22 mouse cellular contexts compared by ENCODE assay signal in the genomic region with DNA sequence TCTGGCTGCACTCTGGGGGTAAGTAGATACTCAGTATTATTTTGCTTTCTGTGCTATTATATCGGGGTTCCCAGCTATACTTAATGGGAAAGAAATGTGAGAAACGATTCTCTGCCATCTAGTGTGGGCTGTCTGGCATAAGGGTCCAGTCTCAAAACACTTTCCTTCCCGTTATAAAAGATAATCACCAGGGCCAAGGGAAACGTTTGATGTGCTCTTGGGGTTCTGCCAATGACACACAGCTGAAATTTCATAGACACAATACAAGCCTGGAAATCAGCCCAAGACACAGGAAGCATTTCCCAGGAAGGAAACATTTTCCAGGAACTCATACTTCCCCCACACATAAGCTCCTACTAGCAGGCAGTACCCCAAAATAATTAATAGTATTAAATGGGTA.
DNase-seq lines count a peak whose midpoint lies in the region; ATAC-seq and TF ChIP-seq lines count a peak whose summit lies in the region.
"Had no signal": no experiment of that assay in that cellular context is flagged by ENCODE, and none has a peak within 500 bp of the region (broad histone marks: within the 10 kb centered on the region; RNA-seq: fewer than 3 reads in every experiment).

No protein-coding gene starts in this region.

- no peak overlapping the region for H3K27ac ChIP-seq in lung, embryonic 14.5 days (ENCODE audit: low read depth)
- H3K27ac ChIP-seq: embryonic facial prominence, embryonic 12.5 days; forebrain, embryonic 13.5 days; left cerebral cortex, adult 2 months; limb, embryonic 10.5 days; stomach, embryonic 15.5 days had no signal

- no peaks in the 10 kb centered on the region for H3K9me3 ChIP-seq in lung, embryonic 14.5 days (ENCODE audit: low read depth, low read length)
- H3K9me3 ChIP-seq: embryonic facial prominence, embryonic 12.5 days; forebrain, embryonic 13.5 days; heart, embryonic 12.5 days; limb, embryonic 10.5 days; stomach, embryonic 15.5 days had no signal

- no peak overlapping the region for H3K4me2 ChIP-seq in lung, embryonic 14.5 days
- H3K4me2 ChIP-seq: embryonic facial prominence, embryonic 12.5 days; forebrain, embryonic 13.5 days; heart, embryonic 12.5 days; stomach, embryonic 15.5 days had no signal

- no peaks in the 10 kb centered on the region for H3K36me3 ChIP-seq in lung, embryonic 14.5 days (ENCODE audit: insufficient read depth)
- H3K36me3 ChIP-seq: embryonic facial prominence, embryonic 12.5 days; heart, embryonic 12.5 days; limb, embryonic 10.5 days; stomach, embryonic 15.5 days had no signal

- ATAC-seq in lung, embryonic 14.5 days (ENCODE audit: insufficient read depth), result peak; percentile 73
- ATAC-seq: forebrain, embryonic 13.5 days; hindbrain, embryonic 16.5 days; intestine, postnatal 0 days; liver, postnatal 0 days had no signal

- peak; percentile 4 to 9 for DNase-seq in heart, postnatal 10 days
- DNase-seq in heart, adult 8-10 months (ENCODE audit: low spot score), result no peak
- DNase-seq in lung, embryonic 14.5 days, result peak; percentile 86
- DNase-seq in lung, adult 2 months, result no peak
- peak; percentile 34 to 36 for DNase-seq in kidney, postnatal 36 days
- DNase-seq in lung, postnatal 25 days (ENCODE audit: low spot score), result peak; percentile 7
- no peak for DNase-seq in layer of hippocampus, adult 11-12 months (ENCODE audit: low spot score)
- no peak for DNase-seq in gastrocnemius, postnatal 4 days (ENCODE audit: low spot score in 2 of 2)
- DNase-seq: cerebellum, adult 2 months; heart, postnatal 36 days; layer of hippocampus, adult 9-11 months; liver, postnatal 0 days; thymus, adult 2 months had no signal

- WGBS in lung, embryonic 14.5 days, result 32% methylated on average over 4 of the region's 4 CpGs
- WGBS in lung, adult 2 months, result 35% methylated on average over 4 of the region's 4 CpGs

- no peaks in the 10 kb centered on the region for H3K27me3 ChIP-seq in lung, embryonic 14.5 days (ENCODE audit: insufficient read depth, low read length)
- H3K27me3 ChIP-seq: embryonic facial prominence, embryonic 12.5 days; stomach, embryonic 15.5 days had no signal

- no peak for TF ChIP-seq POLR2A in lung, adult 2 months (IDR thresholded peaks at IDR 0.05; ENCODE audit: borderline replicate concordance, extremely low read depth, low read depth, low read length)

- intact Hi-C loops in heart, postnatal 10 days (cut with DNase I), result no loop called here

- TF ChIP-seq CTCF in lung, embryonic 14.5 days (IDR thresholded peaks at IDR 0.05; ENCODE audit: low read depth), result no peak
- no peak for TF ChIP-seq CTCF in lung, adult 2 months (IDR thresholded peaks at IDR 0.05; ENCODE audit: insufficient read depth, low read length)

- H3K9ac ChIP-seq in lung, embryonic 14.5 days, result no peak overlapping the region
- H3K9ac ChIP-seq: embryonic facial prominence, embryonic 12.5 days; forebrain, embryonic 13.5 days; heart, embryonic 12.5 days; liver, postnatal 0 days; stomach, embryonic 15.5 days had no signal

- H3K4me3 ChIP-seq in lung, embryonic 14.5 days (ENCODE audit: low read depth, low read length), result no peak overlapping the region
- H3K4me3 ChIP-seq in lung, adult 2 months (replicated peaks; ENCODE audit: extremely low read depth, low read depth, low read length), result no peak overlapping the region
- H3K4me3 ChIP-seq: embryonic facial prominence, embryonic 12.5 days; erythroblast, embryonic 14.5 days; forebrain, embryonic 13.5 days; heart, embryonic 12.5 days; left cerebral cortex, adult 2 months; limb, embryonic 10.5 days; stomach, embryonic 15.5 days had no signal

- H3K4me1 ChIP-seq in lung, embryonic 14.5 days (ENCODE audit: insufficient read depth), result no peaks in the 10 kb centered on the region
- no peaks in the 10 kb centered on the region; the same call in 1 of the 2 replicates for H3K4me1 ChIP-seq in lung, adult 2 months (ENCODE audit: control insufficient read depth, insufficient read depth, low read length)
- H3K4me1 ChIP-seq: embryonic facial prominence, embryonic 12.5 days; stomach, embryonic 15.5 days had no signal

Comparison
In these comparisons a context has a peak if more than half of its experiments do, and no peak if none do; other contexts are left out.
1. DNase-seq: peak in heart, postnatal 10 days (2 of 2), lung, embryonic 14.5 days (single experiment), kidney, postnatal 36 days (2 of 2) and lung, postnatal 25 days (single experiment); none in heart, adult 8-10 months (single experiment), lung, adult 2 months (single experiment), layer of hippocampus, adult 11-12 months (single experiment) and gastrocnemius, postnatal 4 days (0 of 2).